Mouse (Mus musculus) induced T-regulatory cell, adult 2 months (primary cell): Measurements from ENCODE around the gene Kl.

Experiments used
- DNase-seq: peaks from one replicate; pipeline ENCODE4 v3.0.0-alpha.2; 2012; ENCODE audit warnings: low read depth

The Kl gene

GRCm38 (mm10) chr5:151034715-151035512, 82.5 kb downstream of the Kl start:
- DNase-seq = no peak

- DNase-seq = no peak
Observed at GRCm38 (mm10) chr5:151037871-151038270, 85.5 kb downstream of the Kl start.

DNA sequence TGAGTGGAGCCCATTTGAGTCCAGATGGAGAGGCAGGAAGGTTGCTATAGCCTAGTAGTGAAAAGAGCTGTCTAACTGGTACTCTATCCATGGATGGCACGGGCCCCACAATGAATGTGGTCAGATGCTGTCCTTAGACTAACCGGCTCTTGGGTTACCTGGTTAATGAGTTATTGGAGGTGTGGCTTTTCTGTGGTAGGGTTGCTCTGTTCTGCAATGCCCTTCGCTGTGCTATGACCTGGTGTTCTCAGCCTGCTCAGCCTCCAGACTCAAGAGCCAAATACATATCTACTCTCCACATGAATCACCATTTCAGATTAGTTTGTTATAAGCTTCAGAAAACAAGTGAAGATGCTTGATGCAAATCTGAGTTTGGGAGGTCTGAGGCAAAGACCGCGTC, 90.5 kb downstream of the Kl start:
- DNase-seq = no peak
